Mouse (Mus musculus) cortical plate, adult 2 months (tissue): ENCODE results near the gene Borcs6.

Source experiments
- CTCF ChIP-seq: fragments of 200-500 bp; IDR thresholded peaks from 2 replicates; pipeline ENCODE4 v1.5.1; 2011; ENCODE audit warnings: mild to moderate bottlenecking, control low read depth, low read length; ENCODE audit not compliant: insufficient read depth; ENCODE audit errors: extremely low read depth
- POLR2A ChIP-seq: fragments of 200-500 bp; IDR thresholded peaks from 2 replicates; pipeline ENCODE4 v1.6.1; 2011; ENCODE audit warnings: mild to moderate bottlenecking, low read length, control low read depth; ENCODE audit not compliant: insufficient read depth; ENCODE audit errors: extremely low read depth

GRCm38 (mm10) chr11:69071262-69071661 lies 11.7 kb downstream of the Borcs6 start:
- TF ChIP-seq CTCF (no peak), POLR2A (no peak)
